Mouse (Mus musculus): ENCODE measurements around the gene Tctex1d4. TPM values are rescaled to one million over a fixed set of nuclear protein-coding genes. Genes with fewer than 3 reads are reported as not detected.

Gene Tctex1d4
- polyA plus RNA-seq, 1 experiment from 2014 or later = 0.24 TPM

DNA sequence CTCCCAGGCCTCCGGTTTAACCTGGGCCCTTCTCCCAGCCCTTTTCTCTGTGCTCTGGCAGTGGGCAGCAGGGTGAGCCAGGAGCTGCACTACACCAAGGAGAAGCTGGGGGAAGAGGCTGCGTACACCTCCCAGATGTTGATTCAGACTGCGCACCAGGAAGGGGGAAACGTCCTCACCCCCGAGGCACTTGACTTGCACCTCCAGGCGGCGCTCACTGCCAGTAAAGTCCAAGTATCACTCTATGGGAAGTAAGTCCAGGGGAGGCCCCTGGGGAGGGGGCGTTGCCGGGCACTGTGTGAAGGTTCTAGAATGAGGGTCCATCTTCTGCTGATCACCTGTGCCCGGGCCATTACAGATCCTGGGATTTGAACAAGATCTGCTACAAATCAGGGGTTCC, 21.9 kb upstream of the Tctex1d4 start:
- Histone ChIP-seq H3K27me3 (replicated peaks) (no peaks in the 10 kb centered on the region), H3K4me1 (no peaks in the 10 kb centered on the region), H3K9ac (no peak overlapping the region), H3K4me3 (replicated peaks) (no peak overlapping the region), H3K27ac (no peak overlapping the region), H3K4me2 (no peak overlapping the region), H3K9me3 (no peaks in the 10 kb centered on the region), H3K36me3 (no peaks in the 10 kb centered on the region)
- ATAC-seq (ENCODE audit: insufficient read depth, low FRiP score, low read depth) = no peak
- whole genome bisulfite sequencing = 71% methylated on average over 10 of the region's 10 CpGs

DNA sequence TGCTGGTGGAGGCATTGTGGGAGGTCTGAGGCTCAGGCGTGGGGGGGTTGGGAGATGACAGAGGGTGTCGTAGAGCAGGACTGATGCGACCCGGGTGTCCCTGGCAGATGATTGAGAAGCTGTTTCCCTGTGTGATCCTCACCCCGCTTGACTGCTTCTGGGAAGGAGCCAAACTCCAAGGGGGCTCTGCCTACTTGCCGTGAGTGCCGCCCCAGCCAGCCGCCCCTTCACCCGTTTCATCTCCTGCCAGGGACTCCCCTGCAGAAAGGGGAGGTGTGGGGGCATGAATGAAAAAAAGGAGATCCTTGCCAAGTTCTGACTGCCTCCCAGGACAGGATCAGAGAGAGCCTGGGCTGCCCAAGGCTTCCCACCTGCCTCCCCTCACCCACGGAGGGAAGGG, 21.5 kb upstream of the Tctex1d4 start:
- Histone ChIP-seq H3K4me1 (no peaks in the 10 kb centered on the region), H3K9me3 (no peaks in the 10 kb centered on the region), H3K36me3 (no peaks in the 10 kb centered on the region), H3K27ac (no peak overlapping the region), H3K4me3 (replicated peaks) (no peak overlapping the region), H3K4me2 (no peak overlapping the region), H3K9ac (no peak overlapping the region), H3K27me3 (replicated peaks) (no peaks in the 10 kb centered on the region)
- no peak for ATAC-seq (ENCODE audit: insufficient read depth, low FRiP score, low read depth)
- 70% methylated on average over 10 of the region's 10 CpGs for WGBS

DNA sequence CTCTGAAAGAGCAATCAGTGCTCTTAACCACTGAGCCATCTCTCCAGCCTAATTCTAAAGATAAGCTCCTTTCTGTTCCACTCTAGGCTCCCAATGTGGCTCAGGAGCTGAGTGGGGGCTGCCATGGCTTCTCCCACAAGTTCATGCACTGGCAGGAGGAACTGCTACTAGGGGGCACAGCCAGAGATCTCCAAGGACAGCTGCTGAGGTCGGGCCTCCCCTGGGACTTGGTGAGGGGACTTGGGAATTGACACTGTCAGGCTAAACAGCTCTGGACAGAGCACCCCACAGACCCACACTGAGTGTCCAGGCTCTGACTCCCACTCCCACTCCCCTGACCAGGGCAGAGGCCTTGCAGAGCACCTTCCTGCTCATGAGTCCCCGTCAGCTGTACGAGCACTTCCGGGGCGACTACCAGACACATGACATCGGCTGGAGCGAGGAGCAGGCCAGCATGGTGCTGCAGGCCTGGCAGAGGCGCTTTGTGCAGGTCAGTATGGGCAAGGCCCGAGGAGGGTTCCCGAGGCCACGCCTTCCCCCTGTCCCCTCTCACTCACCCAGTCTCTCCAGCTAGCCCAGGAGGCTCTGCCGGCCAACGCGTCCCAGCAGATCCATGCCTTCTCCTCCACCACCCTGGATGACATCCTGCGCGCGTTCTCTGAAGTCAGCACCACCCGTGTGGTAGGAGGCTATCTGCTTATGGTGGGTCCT, 18.6 kb upstream of the Tctex1d4 start:
- H3K9ac ChIP-seq = no peak overlapping the region
- WGBS = 89% methylated on average over 18 of the region's 18 CpGs

DNA sequence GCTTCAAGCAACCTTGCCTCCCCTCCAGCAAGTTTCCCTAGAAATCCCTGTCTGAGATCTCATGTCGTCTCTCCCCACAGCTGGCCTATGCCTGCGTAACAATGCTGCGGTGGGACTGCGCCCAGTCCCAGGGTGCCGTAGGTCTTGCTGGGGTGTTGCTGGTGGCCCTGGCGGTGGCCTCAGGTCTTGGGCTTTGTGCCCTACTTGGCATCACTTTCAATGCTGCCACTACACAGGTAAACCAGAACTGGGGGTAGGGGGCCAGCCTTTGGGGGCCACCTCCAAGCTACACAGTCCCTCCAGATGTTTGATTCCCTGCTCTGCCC, 18.1 kb upstream of the Tctex1d4 start:
- 93% methylated on average over 6 of the region's 6 CpGs for WGBS
- H3K9me3 ChIP-seq = no peaks in the 10 kb centered on the region
- H3K36me3 ChIP-seq = peaks cover 2% of the 10 kb centered on the region; the same call in 1 of the 2 replicates
- H3K4me1 ChIP-seq = no peaks in the 10 kb centered on the region
- no peak for ATAC-seq (ENCODE audit: insufficient read depth, low FRiP score, low read depth)
- H3K27ac ChIP-seq = no peak overlapping the region
- H3K4me3 ChIP-seq (replicated peaks) = no peak overlapping the region
- H3K9ac ChIP-seq = no peak overlapping the region
- H3K27me3 ChIP-seq (replicated peaks) = no peaks in the 10 kb centered on the region
- H3K4me2 ChIP-seq = no peak overlapping the region

More for the DNA sequence above, 18.6 kb upstream of the Tctex1d4 start:
- Histone ChIP-seq H3K27me3 (replicated peaks) (no peaks in the 10 kb centered on the region), H3K4me3 (replicated peaks) (no peak overlapping the region), H3K9me3 (no peaks in the 10 kb centered on the region), H3K36me3 (peaks cover 2% of the 10 kb centered on the region; the same call in 1 of the 2 replicates), H3K27ac (no peak overlapping the region), H3K4me1 (no peaks in the 10 kb centered on the region), H3K4me2 (no peak overlapping the region)
- no peak for ATAC-seq (ENCODE audit: insufficient read depth, low FRiP score, low read depth)

DNA sequence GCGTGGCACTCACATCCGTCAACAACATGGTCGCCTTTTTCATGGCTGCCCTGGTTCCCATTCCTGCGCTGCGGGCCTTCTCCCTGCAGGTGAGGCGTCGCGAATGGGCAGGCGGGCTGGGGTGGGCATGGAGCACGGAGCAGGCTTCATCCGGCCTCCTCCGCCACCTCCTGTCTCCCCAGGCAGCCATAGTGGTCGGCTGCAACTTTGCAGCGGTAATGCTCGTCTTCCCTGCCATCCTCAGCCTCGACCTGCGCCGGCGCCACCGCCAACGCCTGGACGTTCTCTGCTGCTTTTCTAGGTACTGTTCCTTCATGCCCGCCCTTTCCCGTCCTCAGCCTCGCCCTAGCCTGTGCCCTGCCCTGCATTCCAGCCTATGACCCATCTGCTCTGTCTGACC, 17.3 kb upstream of the Tctex1d4 start:
- H3K4me2 ChIP-seq = no peak overlapping the region
- no peak for ATAC-seq (ENCODE audit: insufficient read depth, low FRiP score, low read depth)
- no peaks in the 10 kb centered on the region for H3K27me3 ChIP-seq (replicated peaks)
- no peak overlapping the region for H3K4me3 ChIP-seq (replicated peaks)
- H3K36me3 ChIP-seq = peaks cover 2% of the 10 kb centered on the region; the same call in 1 of the 2 replicates
- no peak overlapping the region for H3K9ac ChIP-seq
- H3K9me3 ChIP-seq = no peaks in the 10 kb centered on the region
- 93% methylated on average over 25 of the region's 25 CpGs for WGBS
- no peak overlapping the region for H3K27ac ChIP-seq
- no peaks in the 10 kb centered on the region for H3K4me1 ChIP-seq

DNA sequence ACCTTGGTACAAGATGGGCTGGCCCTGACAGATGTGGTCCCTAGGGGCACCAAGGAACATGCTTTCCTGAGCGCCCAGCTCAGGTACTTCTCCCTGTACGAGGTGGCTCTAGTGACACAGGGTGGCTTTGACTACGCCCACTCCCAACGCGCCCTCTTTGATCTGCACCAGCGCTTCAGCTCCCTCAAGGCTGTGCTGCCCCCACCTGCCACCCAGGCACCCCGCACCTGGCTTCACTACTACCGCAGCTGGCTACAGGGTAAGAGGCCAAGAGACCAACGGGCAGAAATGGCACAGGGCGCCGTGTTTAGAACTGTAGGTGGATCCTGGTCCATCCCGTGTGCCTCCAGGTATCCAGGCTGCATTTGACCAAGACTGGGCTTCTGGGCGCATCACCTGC, 16.3 kb upstream of the Tctex1d4 start:
- H3K27ac ChIP-seq = no peak overlapping the region
- H3K36me3 ChIP-seq = peaks cover 5% of the 10 kb centered on the region; the same call in 1 of the 2 replicates
- no peak for ATAC-seq (ENCODE audit: insufficient read depth, low FRiP score, low read depth)
- H3K27me3 ChIP-seq (replicated peaks) = no peaks in the 10 kb centered on the region
- WGBS = 86% methylated on average over 13 of the region's 13 CpGs
- H3K9ac ChIP-seq = no peak overlapping the region
- H3K4me1 ChIP-seq = no peaks in the 10 kb centered on the region
- no peaks in the 10 kb centered on the region for H3K9me3 ChIP-seq
- H3K4me3 ChIP-seq (replicated peaks) = no peak overlapping the region
- H3K4me2 ChIP-seq = no peak overlapping the region

DNA sequence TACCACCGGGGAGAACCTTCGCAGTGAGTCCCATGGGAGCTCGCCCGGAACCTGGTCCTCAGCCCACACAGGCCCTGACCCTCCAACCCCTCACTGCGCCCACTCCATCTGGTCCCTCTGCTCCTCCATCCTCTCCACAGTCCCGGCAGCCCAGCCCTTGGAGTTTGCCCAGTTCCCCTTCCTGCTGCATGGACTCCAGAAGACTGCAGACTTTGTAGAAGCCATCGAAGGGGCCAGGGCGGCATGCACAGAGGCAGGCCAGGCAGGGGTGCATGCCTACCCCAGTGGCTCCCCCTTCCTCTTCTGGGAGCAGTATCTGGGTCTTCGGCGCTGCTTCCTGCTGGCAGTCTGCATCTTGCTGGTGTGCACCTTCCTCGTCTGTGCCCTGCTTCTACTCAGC, 15.6 kb upstream of the Tctex1d4 start:
- no peak for ATAC-seq (ENCODE audit: insufficient read depth, low FRiP score, low read depth)
- 95% methylated on average over 11 of the region's 11 CpGs for WGBS
- H3K36me3 ChIP-seq = peaks cover 5% of the 10 kb centered on the region; the same call in 1 of the 2 replicates

DNA sequence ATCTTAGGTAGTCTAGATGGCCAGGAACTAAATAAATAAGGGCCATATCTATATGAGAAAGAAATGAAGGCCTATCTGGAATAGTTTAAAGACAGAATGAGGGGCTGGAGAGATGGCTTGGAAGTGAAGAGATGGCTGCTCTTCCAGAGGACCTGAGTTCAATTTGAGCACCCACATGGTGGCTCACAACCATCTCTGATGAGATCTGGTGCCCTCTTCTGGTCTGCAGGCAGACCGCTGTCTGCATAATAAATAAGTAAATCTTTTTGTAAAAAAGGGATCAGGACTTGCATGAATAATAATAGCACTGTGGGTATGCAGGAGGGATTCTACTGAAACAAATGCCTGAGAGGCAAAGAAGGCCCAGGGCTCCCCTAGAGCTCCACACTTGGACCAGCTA, 13.4 kb upstream of the Tctex1d4 start:
- H3K9ac ChIP-seq = no peak overlapping the region
- no peaks in the 10 kb centered on the region for H3K27me3 ChIP-seq (replicated peaks)
- no peaks in the 10 kb centered on the region for H3K9me3 ChIP-seq
- H3K4me3 ChIP-seq (replicated peaks) = no peak overlapping the region
- ATAC-seq (ENCODE audit: insufficient read depth, low FRiP score, low read depth) = no peak
- H3K27ac ChIP-seq = no peak overlapping the region
- WGBS = 96% methylated on average over 1 of the region's 1 CpGs
- peaks cover 5% of the 10 kb centered on the region; the same call in 1 of the 2 replicates for H3K36me3 ChIP-seq
- no peaks in the 10 kb centered on the region for H3K4me1 ChIP-seq
- no peak overlapping the region for H3K4me2 ChIP-seq

More for the DNA sequence above, 15.6 kb upstream of the Tctex1d4 start:
- Histone ChIP-seq H3K4me2 (no peak overlapping the region), H3K27ac (no peak overlapping the region), H3K9me3 (no peaks in the 10 kb centered on the region), H3K27me3 (replicated peaks) (no peaks in the 10 kb centered on the region), H3K4me3 (replicated peaks) (no peak overlapping the region), H3K9ac (no peak overlapping the region), H3K4me1 (no peaks in the 10 kb centered on the region)

DNA sequence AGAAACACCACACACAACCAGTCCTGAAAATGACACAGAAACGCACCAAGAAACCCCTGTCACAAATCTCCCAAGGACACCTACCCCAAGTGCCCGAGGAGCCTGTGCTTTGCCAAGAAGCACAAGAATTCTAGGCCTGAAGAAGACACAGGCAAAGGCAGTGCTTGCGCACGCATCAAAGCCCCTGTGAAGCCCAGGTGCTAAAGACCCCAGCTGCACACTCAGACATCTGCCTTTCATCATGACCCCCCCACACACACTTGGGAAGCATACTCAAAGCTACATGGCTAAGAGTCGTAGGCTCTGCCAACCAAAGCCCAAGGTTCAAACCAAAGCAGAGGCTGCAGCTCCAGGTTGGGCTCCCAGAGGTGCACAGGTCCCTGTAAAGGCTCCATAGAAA, 11.0 kb upstream of the Tctex1d4 start:
- Histone ChIP-seq H3K4me2 (no peak overlapping the region), H3K36me3 (peaks cover 5% of the 10 kb centered on the region; the same call in 1 of the 2 replicates), H3K27me3 (replicated peaks) (no peaks in the 10 kb centered on the region), H3K4me3 (replicated peaks) (no peak overlapping the region), H3K4me1 (no peaks in the 10 kb centered on the region), H3K9me3 (no peaks in the 10 kb centered on the region), H3K27ac (no peak overlapping the region), H3K9ac (no peak overlapping the region)
- WGBS = 80% methylated on average over 5 of the region's 5 CpGs
- ATAC-seq (ENCODE audit: insufficient read depth, low FRiP score, low read depth) = no peak

DNA sequence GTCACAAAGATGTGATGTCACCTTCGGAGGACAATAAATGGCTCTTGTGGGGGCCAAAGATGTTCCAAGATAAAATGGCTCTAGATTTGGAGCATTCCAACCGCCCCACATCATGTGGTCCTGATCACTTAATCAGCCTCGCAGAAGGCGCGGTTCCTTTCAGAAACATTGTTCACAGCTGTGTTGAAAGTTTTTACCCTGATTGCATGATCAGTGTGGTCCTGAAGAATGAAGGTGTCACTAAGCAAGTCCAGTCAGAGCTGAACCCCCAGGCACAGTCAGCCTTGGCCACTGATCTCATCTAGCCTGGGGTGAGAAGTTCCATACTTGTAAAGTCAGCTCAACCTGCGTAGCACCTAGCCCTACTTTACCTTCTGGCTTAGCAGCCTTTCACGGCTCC, 8.7 kb upstream of the Tctex1d4 start:
- no peak overlapping the region for H3K9ac ChIP-seq
- no peaks in the 10 kb centered on the region for H3K27me3 ChIP-seq (replicated peaks)
- no peak overlapping the region for H3K27ac ChIP-seq
- no peak overlapping the region for H3K4me2 ChIP-seq
- H3K9me3 ChIP-seq = no peaks in the 10 kb centered on the region
- no peak overlapping the region for H3K4me3 ChIP-seq (replicated peaks)
- ATAC-seq (ENCODE audit: insufficient read depth, low FRiP score, low read depth) = no peak
- H3K4me1 ChIP-seq = no peaks in the 10 kb centered on the region
- H3K36me3 ChIP-seq = 0 out of 2 replicates have a peak, but pooled peaks cover 3% of the 10 kb centered on the region
- 92% methylated on average over 7 of the region's 7 CpGs for WGBS

DNA sequence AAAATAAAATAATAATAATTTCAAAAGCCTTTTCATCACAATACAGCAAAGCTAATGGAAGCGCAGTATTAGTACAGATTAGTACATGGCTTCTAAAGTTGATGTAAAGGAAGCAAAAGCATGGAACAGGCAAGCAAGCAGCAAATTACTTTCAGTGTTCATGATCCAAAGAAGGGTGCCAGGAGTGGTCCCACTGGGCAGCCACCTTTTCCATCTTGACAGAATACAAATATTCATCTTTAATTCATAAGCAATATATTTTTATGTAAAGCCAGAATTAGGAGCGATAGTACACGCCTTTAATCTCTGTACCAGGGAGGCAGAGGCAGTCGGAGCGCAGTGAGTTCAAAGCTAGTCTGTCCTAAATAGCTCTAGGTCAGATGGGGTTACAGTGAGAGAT, 7.0 kb upstream of the Tctex1d4 start:
- peaks cover 5% of the 10 kb centered on the region; the same call in 1 of the 2 replicates for H3K4me1 ChIP-seq
- H3K27ac ChIP-seq = peak overlapping the region; percentile 84
- WGBS = 78% methylated on average over 5 of the region's 5 CpGs
- 0 out of 2 replicates have a peak, but pooled peaks cover 3% of the 10 kb centered on the region for H3K36me3 ChIP-seq
- H3K9ac ChIP-seq = peak overlapping the region; percentile 14; the same call in 1 of the 2 replicates
- ATAC-seq (ENCODE audit: insufficient read depth, low FRiP score, low read depth) = no peak
- peak overlapping the region; percentile 82 for H3K4me3 ChIP-seq (replicated peaks)
- no peaks in the 10 kb centered on the region for H3K9me3 ChIP-seq
- H3K27me3 ChIP-seq (replicated peaks) = no peaks in the 10 kb centered on the region
- H3K4me2 ChIP-seq = peak overlapping the region; percentile 100

DNA sequence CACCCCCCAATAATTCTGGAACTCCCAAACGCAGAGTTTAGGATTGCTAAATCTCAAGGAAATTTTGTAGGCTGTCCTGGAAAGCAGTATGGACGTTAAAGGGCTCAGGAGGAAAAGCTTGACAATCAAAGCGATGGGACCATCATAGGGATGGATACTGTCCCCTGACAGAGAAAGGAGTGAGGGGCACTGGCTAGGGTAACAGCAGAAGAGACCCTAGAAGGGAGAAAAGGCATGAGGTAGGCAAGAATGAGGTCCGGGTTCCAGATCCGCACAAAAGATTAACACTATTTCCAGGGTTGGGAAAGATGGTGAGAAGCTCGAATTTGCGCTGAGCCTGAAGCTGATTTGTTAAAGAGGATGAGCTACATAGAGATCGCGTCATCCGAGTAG, 6.5 kb upstream of the Tctex1d4 start:
- H3K27me3 ChIP-seq (replicated peaks) = no peaks in the 10 kb centered on the region
- H3K36me3 ChIP-seq = no peaks in the 10 kb centered on the region
- H3K9ac ChIP-seq = peak overlapping the region; percentile 14; the same call in 1 of the 2 replicates
- no peaks in the 10 kb centered on the region for H3K9me3 ChIP-seq
- H3K4me1 ChIP-seq = peaks cover 8% of the 10 kb centered on the region
- ATAC-seq (ENCODE audit: insufficient read depth, low FRiP score, low read depth) = no peak
- WGBS = 2% methylated on average over 10 of the region's 10 CpGs
- peak overlapping the region; percentile 82 for H3K4me3 ChIP-seq (replicated peaks)
- H3K27ac ChIP-seq = peak overlapping the region; percentile 84
- H3K4me2 ChIP-seq = peak overlapping the region; percentile 100

Measured in stomach, embryonic 15.5 days (tissue).